Mouse (Mus musculus): ENCODE measurements around the gene Tmem174.

DNA sequence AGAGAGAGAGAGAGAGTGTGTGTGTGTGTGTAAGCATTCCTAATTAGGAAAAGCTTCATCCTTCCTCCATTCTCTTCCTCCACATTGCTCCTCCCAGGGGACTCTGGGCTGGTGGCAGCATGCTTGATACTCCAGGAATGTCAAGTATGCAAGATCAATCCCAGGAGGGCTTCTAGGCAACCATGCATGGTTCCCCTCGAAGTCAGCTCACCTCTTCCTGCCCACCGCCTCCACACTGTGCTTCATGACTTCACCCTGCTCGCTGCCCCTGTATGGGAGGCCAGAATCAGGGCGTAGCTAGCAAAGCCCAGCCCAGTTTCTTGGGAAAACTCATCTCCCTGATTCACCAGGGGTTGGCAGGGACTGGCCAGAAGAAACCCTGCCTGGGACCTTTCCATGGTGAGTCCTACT is 42.4 kb upstream of the Tmem174 start:
- TF ChIP-seq CTCF (IDR thresholded peaks at IDR 0.05; ENCODE audit: low read depth, low read length) (no peak), POLR2A (IDR thresholded peaks at IDR 0.05; ENCODE audit: extremely low read depth, insufficient read depth, low read length) (no peak)
